Mouse (Mus musculus): ENCODE measurements around the gene Gm813. TPM values are rescaled to one million over a fixed set of nuclear protein-coding genes. Genes with fewer than 3 reads are reported as not detected.

Gm813 gene
- total RNA-seq, 2 experiments from 2014 or later: not detected

DNA sequence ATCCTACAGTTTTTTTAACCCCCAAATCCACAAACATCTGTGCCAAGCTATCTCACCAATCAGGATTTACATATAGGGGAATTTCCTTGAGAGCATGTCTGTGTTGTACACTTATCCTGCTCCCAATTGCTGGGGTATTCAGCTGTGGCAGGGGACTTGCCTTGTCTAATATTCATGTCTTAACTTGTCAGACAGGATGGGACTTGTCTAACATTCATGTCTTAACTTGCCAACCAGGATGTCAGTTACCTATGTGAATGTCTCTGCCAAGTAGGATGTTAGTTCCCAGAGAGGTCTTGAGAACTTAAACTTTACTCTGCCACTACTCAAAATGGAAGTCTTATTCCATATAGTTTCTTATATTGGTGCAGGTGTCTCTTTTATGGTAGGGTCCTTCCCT lies 27.3 kb downstream of the Gm813 start:
- no peak for TF ChIP-seq CTCF (conservative IDR thresholded peaks at IDR 0.05)
- Histone ChIP-seq H3K27ac (no peak overlapping the region), H3K4me3 (no peak overlapping the region)
- DNase-seq (ENCODE audit: low spot score in 2 of 2): no peak

DNA sequence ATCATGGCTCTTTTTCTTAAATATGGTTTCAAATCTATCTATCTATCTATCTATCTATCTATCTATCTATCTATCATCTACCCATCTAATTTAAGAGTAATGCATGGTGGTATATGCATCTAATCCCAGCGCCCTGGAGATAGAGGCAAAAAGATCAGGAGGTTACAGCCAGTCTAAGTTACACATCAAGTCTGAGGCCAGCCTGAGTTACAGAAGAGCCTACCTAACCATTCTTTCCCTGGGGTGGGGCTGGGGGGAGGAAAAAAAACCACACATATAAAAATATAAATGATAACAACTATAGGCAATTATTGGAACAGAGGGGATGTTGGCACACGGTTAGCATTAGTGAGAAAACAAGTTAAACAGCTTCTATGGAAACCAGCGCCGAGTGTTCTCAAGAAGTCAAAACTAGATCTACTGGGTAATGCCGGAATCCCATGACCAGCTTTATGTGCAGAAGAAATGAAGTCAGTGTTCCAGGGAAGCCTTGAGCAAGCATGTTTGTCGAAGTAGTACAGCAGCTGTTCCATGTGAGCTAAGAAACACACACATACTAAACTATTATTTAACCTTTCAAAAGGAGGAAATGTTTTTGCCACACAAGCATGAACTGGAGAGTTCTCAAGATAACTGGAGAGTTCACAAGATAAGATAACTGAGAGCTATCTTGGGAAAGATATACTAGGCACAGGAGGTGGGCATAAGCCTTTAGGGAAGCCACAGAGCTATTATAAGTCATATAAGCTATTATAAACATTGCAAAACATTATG lies 42.6 kb downstream of the Gm813 start:
- Histone ChIP-seq H3K27ac (no peak overlapping the region), H3K4me3 (no peak overlapping the region)
- no peak for TF ChIP-seq CTCF (conservative IDR thresholded peaks at IDR 0.05)
- DNase-seq (ENCODE audit: low spot score in 2 of 2): no peak

DNA sequence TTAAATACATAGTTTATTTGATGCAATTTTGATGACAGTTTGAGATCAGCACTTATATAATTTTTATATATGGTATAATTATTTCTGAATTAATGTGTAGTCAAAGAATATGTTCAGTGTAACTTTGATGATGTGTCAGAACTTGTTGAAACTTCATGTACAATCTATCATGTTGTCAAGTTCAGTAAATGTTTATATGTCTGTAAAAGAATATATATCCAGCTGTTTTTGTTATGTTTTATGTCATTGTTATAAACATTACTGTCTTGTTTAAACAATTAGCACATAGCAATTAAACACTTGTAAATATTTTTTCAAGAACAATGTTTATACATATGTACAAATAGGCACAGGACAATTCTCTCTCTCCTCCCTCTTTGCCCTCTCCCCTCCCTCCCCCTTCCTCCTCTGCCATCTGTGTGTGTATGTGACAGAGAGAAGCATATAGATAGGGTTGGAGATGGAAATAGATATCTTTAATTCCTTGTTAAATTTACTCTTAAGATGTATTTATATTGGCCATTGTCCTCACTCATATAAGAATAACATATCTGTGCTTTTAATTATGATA lies 46.0 kb downstream of the Gm813 start:
- DNase-seq (ENCODE audit: low spot score in 2 of 2): no peak
- H3K4me3 ChIP-seq: no peak overlapping the region
- no peak for TF ChIP-seq CTCF (conservative IDR thresholded peaks at IDR 0.05)
- H3K27ac ChIP-seq: no peak overlapping the region

Other genes with a start within 250 kb of the Gm813 start
- 10 to 100 TPM; 10.7 to 11.1 TPM for gene Dcbld2, start 208.5 kb downstream of the Gm813 start, total RNA-seq (2021)
- gene St3gal6, start 92.7 kb downstream of the Gm813 start, total RNA-seq (2021): 10 to 100 TPM; 13.0 to 17.4 TPM
- not detected for gene E330017A01Rik, start 21.8 kb upstream of the Gm813 start, total RNA-seq (2021)
- 10 to 100 TPM; 48.8 to 58.6 TPM for gene Cpox, start 53.3 kb upstream of the Gm813 start, total RNA-seq (2021)
- gene Gpr15, start 102.1 kb upstream of the Gm813 start, total RNA-seq (2021): not detected
- gene Cldnd1, start 110.9 kb upstream of the Gm813 start, total RNA-seq (2021): 10 to 100 TPM; 86.0 to 92.5 TPM
- gene Olfr172, start 146.2 kb upstream of the Gm813 start, total RNA-seq (2021): not detected
- gene Olfr173, start 183.3 kb upstream of the Gm813 start, total RNA-seq (2021): not detected
- gene Olfr175-ps1, start 209.8 kb upstream of the Gm813 start, total RNA-seq (2021): not detected